Mouse (Mus musculus) lung, embryonic 15.5 days (tissue): ENCODE data around the gene Iqgap1. TPM values are rescaled to one million over a fixed set of nuclear protein-coding genes. Genes with fewer than 3 reads are reported as not detected.
A peak's percentile ranks its signal among the peaks of the same experiment; 100 is the strongest.
"Not testable (repeated sequence)": the region's sequence is repeated elsewhere in the genome, so short reads cannot be mapped to it uniquely, and the experiment has no call there.

Experiments used
- ATAC-seq: fragments of 200-750 bp; cut with Nextera tagmentation; 2 replicates; pipeline ENCODE4 v1.8.0; 2017; ENCODE audit warnings: moderate number of reproducible peaks, borderline replicate concordance; ENCODE audit not compliant: low FRiP score, low TSS enrichment; ENCODE audit errors: extremely low read depth
- H3K27ac ChIP-seq: fragments of 300-500 bp; sonication (generic); 2 replicates; pipeline ENCODE4 v1.5.1; 2015; ENCODE audit warnings: moderate library complexity, mild to moderate bottlenecking, inconsistent platforms
- H3K27me3 ChIP-seq: fragments of 300-500 bp; sonication (generic); 2 replicates; pipeline ENCODE4 v1.6.1; 2015; ENCODE audit warnings: inconsistent platforms
- H3K36me3 ChIP-seq: fragments of 300-500 bp; sonication (generic); 2 replicates; pipeline ENCODE4 v1.6.1; 2015; ENCODE audit warnings: inconsistent platforms
- H3K4me1 ChIP-seq: fragments of 300-500 bp; sonication (generic); 2 replicates; pipeline ENCODE4 v1.6.1; 2015; ENCODE audit warnings: inconsistent platforms
- H3K4me2 ChIP-seq: fragments of 300-500 bp; sonication (generic); 2 replicates; pipeline ENCODE4 v1.6.1; 2015; ENCODE audit warnings: inconsistent platforms, mild to moderate bottlenecking, moderate library complexity
- H3K4me3 ChIP-seq: fragments of 300-500 bp; sonication (generic); 2 replicates; pipeline ENCODE4 v1.5.1; 2015; ENCODE audit warnings: mild to moderate bottlenecking, inconsistent platforms
- H3K9ac ChIP-seq: fragments of 300-500 bp; sonication (generic); 2 replicates; pipeline ENCODE4 v1.6.1; 2015; ENCODE audit warnings: inconsistent platforms
- H3K9me3 ChIP-seq: fragments of 300-500 bp; sonication (generic); 2 replicates; pipeline ENCODE4 v1.6.1; 2016; ENCODE audit warnings: inconsistent platforms
- WGBS: fragments of 180-500 bp; shearing (Covaris S2); methylation state at CpG from one replicate; pipeline ENCODE4 v1.1.7; 2015; 5-methylcytosine and 5-hydroxymethylcytosine counted together
- polyA plus RNA-seq: library from polyadenylated mRNA; unstranded; fragments of >200 nt; fragmentation: Nextera tagmentation; extraction: Ambion mirVana; gene quantifications from 2 replicates; pipeline ENCODE4 v1.2.1, GENCODE M21; 2015

Iqgap1 gene
- polyA plus RNA-seq, 1 experiment from 2014 or later, result 115 TPM

GRCm38 (mm10) chr7:80842132-80842531, 16.4 kb upstream of the Iqgap1 start:
- Histone ChIP-seq H3K9me3 (no peaks in the 10 kb centered on the region), H3K27me3 (no peaks in the 10 kb centered on the region), H3K27ac (no peak overlapping the region), H3K36me3 (no peaks in the 10 kb centered on the region), H3K9ac (no peak overlapping the region), H3K4me1 (peaks cover 12% of the 10 kb centered on the region), H3K4me3 (no peak overlapping the region), H3K4me2 (no peak overlapping the region)
- WGBS, result 62% methylated on average over 5 of the region's 5 CpGs
- no peak for ATAC-seq

- Histone ChIP-seq H3K9ac (no peak overlapping the region), H3K4me3 (no peak overlapping the region), H3K36me3 (no peaks in the 10 kb centered on the region), H3K4me1 (peaks cover 14% of the 10 kb centered on the region), H3K9me3 (no peaks in the 10 kb centered on the region), H3K27ac (no peak overlapping the region), H3K27me3 (no peaks in the 10 kb centered on the region), H3K4me2 (no peak overlapping the region)
- ATAC-seq, result no peak
- WGBS, result 66% methylated on average over 4 of the region's 4 CpGs
Observed at GRCm38 (mm10) chr7:80840937-80841336, 15.2 kb upstream of the Iqgap1 start.

GRCm38 (mm10) chr7:80840241-80840640, 14.5 kb upstream of the Iqgap1 start:
- no peak overlapping the region for H3K9ac ChIP-seq
- H3K4me1 ChIP-seq, result peaks cover 20% of the 10 kb centered on the region
- H3K4me3 ChIP-seq, result no peak overlapping the region
- H3K9me3 ChIP-seq, result no peaks in the 10 kb centered on the region
- 34% methylated on average over 1 of the region's 1 CpGs for WGBS
- H3K27ac ChIP-seq, result no peak overlapping the region
- H3K4me2 ChIP-seq, result no peak overlapping the region
- H3K36me3 ChIP-seq, result no peaks in the 10 kb centered on the region
- H3K27me3 ChIP-seq, result no peaks in the 10 kb centered on the region
- no peak for ATAC-seq

- H3K4me1 ChIP-seq, result peaks cover 22% of the 10 kb centered on the region
- no peak overlapping the region for H3K4me3 ChIP-seq
- H3K4me2 ChIP-seq, result no peak overlapping the region
- no peaks in the 10 kb centered on the region for H3K27me3 ChIP-seq
- H3K27ac ChIP-seq, result no peak overlapping the region
- no peak overlapping the region for H3K9ac ChIP-seq
- no peaks in the 10 kb centered on the region for H3K36me3 ChIP-seq
- no peaks in the 10 kb centered on the region for H3K9me3 ChIP-seq
- ATAC-seq, result no peak
Observed at GRCm38 (mm10) chr7:80839755-80840154, 14.0 kb upstream of the Iqgap1 start.

GRCm38 (mm10) chr7:80838247-80838646, 12.5 kb upstream of the Iqgap1 start:
- Histone ChIP-seq H3K36me3 (no peaks in the 10 kb centered on the region), H3K27me3 (no peaks in the 10 kb centered on the region), H3K9ac (peak overlapping the region; percentile 4; the same call in 1 of the 2 replicates), H3K4me1 (peaks cover 27% of the 10 kb centered on the region), H3K4me3 (no peak overlapping the region), H3K4me2 (no peak overlapping the region), H3K27ac (no peak overlapping the region), H3K9me3 (no peaks in the 10 kb centered on the region)
- ATAC-seq, result no peak
- 36% methylated on average over 7 of the region's 7 CpGs for WGBS

GRCm38 (mm10) chr7:80837736-80838135, 12.0 kb upstream of the Iqgap1 start:
- no peak overlapping the region for H3K4me2 ChIP-seq
- H3K9me3 ChIP-seq, result no peaks in the 10 kb centered on the region
- H3K4me3 ChIP-seq, result no peak overlapping the region
- peak overlapping the region; percentile 4; the same call in 1 of the 2 replicates for H3K9ac ChIP-seq
- WGBS, result 34% methylated on average over 9 of the region's 9 CpGs
- no peaks in the 10 kb centered on the region for H3K36me3 ChIP-seq
- H3K27me3 ChIP-seq, result no peaks in the 10 kb centered on the region
- no peak for ATAC-seq
- peaks cover 31% of the 10 kb centered on the region for H3K4me1 ChIP-seq
- no peak overlapping the region for H3K27ac ChIP-seq

- Histone ChIP-seq H3K27ac (peak overlapping the region; percentile 9; the same call in 1 of the 2 replicates), H3K4me1 (peaks cover 38% of the 10 kb centered on the region), H3K27me3 (no peaks in the 10 kb centered on the region), H3K9me3 (no peaks in the 10 kb centered on the region), H3K36me3 (no peaks in the 10 kb centered on the region), H3K4me3 (no peak overlapping the region), H3K4me2 (no peak overlapping the region), H3K9ac (no peak overlapping the region)
- no peak for ATAC-seq
- WGBS, result 51% methylated on average over 4 of the region's 4 CpGs
Observed at GRCm38 (mm10) chr7:80835984-80836652, 10.3 kb upstream of the Iqgap1 start.

GRCm38 (mm10) chr7:80833651-80834532, 8.1 kb upstream of the Iqgap1 start:
- peaks cover 35% of the 10 kb centered on the region for H3K4me1 ChIP-seq
- no peak overlapping the region for H3K9ac ChIP-seq
- WGBS, result 24% methylated on average over 12 of the region's 12 CpGs
- H3K27ac ChIP-seq, result no peak overlapping the region; the same call in 1 of the 2 replicates
- H3K9me3 ChIP-seq, result no peaks in the 10 kb centered on the region
- H3K4me3 ChIP-seq, result no peak overlapping the region
- H3K36me3 ChIP-seq, result no peaks in the 10 kb centered on the region
- ATAC-seq, result 0 out of 2 replicates have a peak, but pooled peaks have one; percentile 33
- H3K27me3 ChIP-seq, result no peaks in the 10 kb centered on the region
- H3K4me2 ChIP-seq, result no peak overlapping the region

GRCm38 (mm10) chr7:80832996-80833650, 7.3 kb upstream of the Iqgap1 start:
- ATAC-seq, result peak; percentile 83; the same call in 1 of the 2 replicates
- not testable (repeated sequence) for H3K9ac ChIP-seq, H3K4me3 ChIP-seq, H3K36me3 ChIP-seq, H3K9me3 ChIP-seq, H3K27ac ChIP-seq, H3K27me3 ChIP-seq
- Histone ChIP-seq H3K4me2 (peak overlapping the region; percentile 6; the same call in 1 of the 2 replicates), H3K4me1 (peaks cover 35% of the 10 kb centered on the region)
- 7% methylated on average over 14 of the region's 14 CpGs for WGBS

GRCm38 (mm10) chr7:80832191-80832590, 6.4 kb upstream of the Iqgap1 start:
- Histone ChIP-seq H3K4me2 (no peak overlapping the region), H3K9ac (no peak overlapping the region), H3K27me3 (no peaks in the 10 kb centered on the region), H3K36me3 (no peaks in the 10 kb centered on the region), H3K27ac (peak overlapping the region; percentile 61), H3K4me3 (no peak overlapping the region), H3K9me3 (no peaks in the 10 kb centered on the region), H3K4me1 (peaks cover 28% of the 10 kb centered on the region)
- no peak for ATAC-seq
- 11% methylated on average over 4 of the region's 4 CpGs for WGBS

GRCm38 (mm10) chr7:80830193-80830803, 4.5 kb upstream of the Iqgap1 start:
- H3K9me3 ChIP-seq, result no peaks in the 10 kb centered on the region
- no peaks in the 10 kb centered on the region for H3K27me3 ChIP-seq
- H3K4me1 ChIP-seq, result peaks cover 27% of the 10 kb centered on the region
- no peak overlapping the region for H3K9ac ChIP-seq
- no peak overlapping the region for H3K4me3 ChIP-seq
- no peak overlapping the region for H3K4me2 ChIP-seq
- no peak overlapping the region for H3K27ac ChIP-seq
- WGBS, result 72% methylated on average over 15 of the region's 15 CpGs
- no peaks in the 10 kb centered on the region for H3K36me3 ChIP-seq
- ATAC-seq, result no peak
